Mouse (Mus musculus) CD4-positive, CD25-positive, alpha-beta regulatory T cell, adult 2 months (primary cell): ENCODE results near the gene Cyp17a1.
A peak's percentile ranks its signal among the peaks of the same experiment; 100 is the strongest.

Experiments used
- DNase-seq: peaks from one replicate; pipeline ENCODE4 v3.0.0-alpha.2; 2012; ENCODE audit warnings: low read depth, low spot score

The Cyp17a1 gene

GRCm38 (mm10) chr19:46670691-46671090 is 2.3 kb downstream of the Cyp17a1 start:
- DNase-seq = peak; percentile 66

- DNase-seq = no peak
Observed at GRCm38 (mm10) chr19:46669802-46670201, 3.2 kb downstream of the Cyp17a1 start.

- DNase-seq = no peak
Observed at GRCm38 (mm10) chr19:46668263-46668662, 4.7 kb downstream of the Cyp17a1 start.

- DNase-seq = no peak
Observed at GRCm38 (mm10) chr19:46667300-46667699, 5.7 kb downstream of the Cyp17a1 start.

- DNase-seq = no peak
Observed at GRCm38 (mm10) chr19:46665474-46665873, 7.5 kb downstream of the Cyp17a1 start.

- DNase-seq = no peak
Observed at GRCm38 (mm10) chr19:46662784-46663183, 10.2 kb downstream of the Cyp17a1 start.

GRCm38 (mm10) chr19:46662214-46662613 is 10.8 kb downstream of the Cyp17a1 start:
- no peak for DNase-seq

GRCm38 (mm10) chr19:46661511-46661910 is 11.5 kb downstream of the Cyp17a1 start:
- DNase-seq = no peak

- no peak for DNase-seq
Observed at GRCm38 (mm10) chr19:46658851-46659250, 14.1 kb downstream of the Cyp17a1 start.

- no peak for DNase-seq
Observed at GRCm38 (mm10) chr19:46658348-46658747, 14.6 kb downstream of the Cyp17a1 start.

GRCm38 (mm10) chr19:46657339-46658020 is 15.5 kb downstream of the Cyp17a1 start:
- DNase-seq = peak; percentile 70

- DNase-seq = no peak
Observed at GRCm38 (mm10) chr19:46656151-46656840, 16.7 kb downstream of the Cyp17a1 start.

- no peak for DNase-seq
Observed at GRCm38 (mm10) chr19:46655626-46656025, 17.3 kb downstream of the Cyp17a1 start.

GRCm38 (mm10) chr19:46653616-46654235 is 19.2 kb downstream of the Cyp17a1 start:
- no peak for DNase-seq

- DNase-seq = no peak
Observed at GRCm38 (mm10) chr19:46653188-46653587, 19.8 kb downstream of the Cyp17a1 start.

- DNase-seq = no peak
Observed at GRCm38 (mm10) chr19:46648565-46648964, 24.4 kb downstream of the Cyp17a1 start.

GRCm38 (mm10) chr19:46647850-46648249 is 25.1 kb downstream of the Cyp17a1 start:
- no peak for DNase-seq

- no peak for DNase-seq
Observed at GRCm38 (mm10) chr19:46647254-46647653, 25.7 kb downstream of the Cyp17a1 start.

- no peak for DNase-seq
Observed at GRCm38 (mm10) chr19:46646041-46646481, 26.9 kb downstream of the Cyp17a1 start.

- DNase-seq = no peak
Observed at GRCm38 (mm10) chr19:46644793-46645602, 28.0 kb downstream of the Cyp17a1 start.

GRCm38 (mm10) chr19:46644343-46644792 is 28.6 kb downstream of the Cyp17a1 start:
- DNase-seq = no peak

- no peak for DNase-seq
Observed at GRCm38 (mm10) chr19:46643236-46643635, 29.7 kb downstream of the Cyp17a1 start.
